Mouse (Mus musculus) megakaryocyte-erythroid progenitor cell, adult 5-6 weeks (primary cell): Measurements from ENCODE around the gene Mex3b. TPM values are rescaled to one million over a fixed set of nuclear protein-coding genes. Genes with fewer than 3 reads are reported as not detected.

ENCODE experiments used
- ATAC-seq: replicated peaks from 2 replicates; pipeline ENCODE4 v1.8.0; 2016; ENCODE audit warnings: mild to moderate bottlenecking, inconsistent platforms; ENCODE audit not compliant: severe bottlenecking, poor library complexity, low FRiP score, low TSS enrichment
- total RNA-seq, 2 experiments: library from RNA; stranded (forward) in 1 of 2; stranded (reverse) in 1 of 2; fragments of 200-1000, 215-1000 nt in 1 of 2; fragments of >200 nt in 1 of 2; fragmentation: Nextera tagmentation in 1 of 2; gene quantifications; 2 replicates each; pipeline ENCODE4 v1.2.3; 2014 to 2017

The Mex3b gene
- total RNA-seq, 2 experiments from 2014 or later, result 3.1 to 9.8 TPM

- ATAC-seq, result no peak
These were observed 39.9 kb downstream of the Mex3b start for GRCm38 (mm10) chr7:82907081-82907480.

- ATAC-seq, result no peak
These were observed 43.6 kb downstream of the Mex3b start for GRCm38 (mm10) chr7:82910536-82911384.

GRCm38 (mm10) chr7:82911501-82911900 is 44.4 kb downstream of the Mex3b start:
- ATAC-seq, result no peak

GRCm38 (mm10) chr7:82914297-82914696 is 47.2 kb downstream of the Mex3b start:
- ATAC-seq, result no peak

Other genes starting within 250 kb of the Mex3b start
- 13.5 TPM in 1 of 2 replicates, not detected in the other for gene Saxo2, start 218.8 kb upstream of the Mex3b start, total RNA-seq (2014; fragmentation: Nextera tagmentation)
- gene Saxo2, start 218.8 kb upstream of the Mex3b start, total RNA-seq (2017), result 0.46 and 0.66 TPM in 2 replicates
- gene Efl1, start 218.7 kb upstream of the Mex3b start, total RNA-seq (2014; fragmentation: Nextera tagmentation), result 26.1 and 34.3 TPM in 2 replicates
- gene Efl1, start 218.7 kb upstream of the Mex3b start, total RNA-seq (2017), result 31.0 and 34.6 TPM in 2 replicates